Mouse (Mus musculus): Measurements from ENCODE around the gene Lman2l.
A peak's percentile ranks its signal among the peaks of the same experiment; 100 is the strongest.

The Lman2l gene

DNA sequence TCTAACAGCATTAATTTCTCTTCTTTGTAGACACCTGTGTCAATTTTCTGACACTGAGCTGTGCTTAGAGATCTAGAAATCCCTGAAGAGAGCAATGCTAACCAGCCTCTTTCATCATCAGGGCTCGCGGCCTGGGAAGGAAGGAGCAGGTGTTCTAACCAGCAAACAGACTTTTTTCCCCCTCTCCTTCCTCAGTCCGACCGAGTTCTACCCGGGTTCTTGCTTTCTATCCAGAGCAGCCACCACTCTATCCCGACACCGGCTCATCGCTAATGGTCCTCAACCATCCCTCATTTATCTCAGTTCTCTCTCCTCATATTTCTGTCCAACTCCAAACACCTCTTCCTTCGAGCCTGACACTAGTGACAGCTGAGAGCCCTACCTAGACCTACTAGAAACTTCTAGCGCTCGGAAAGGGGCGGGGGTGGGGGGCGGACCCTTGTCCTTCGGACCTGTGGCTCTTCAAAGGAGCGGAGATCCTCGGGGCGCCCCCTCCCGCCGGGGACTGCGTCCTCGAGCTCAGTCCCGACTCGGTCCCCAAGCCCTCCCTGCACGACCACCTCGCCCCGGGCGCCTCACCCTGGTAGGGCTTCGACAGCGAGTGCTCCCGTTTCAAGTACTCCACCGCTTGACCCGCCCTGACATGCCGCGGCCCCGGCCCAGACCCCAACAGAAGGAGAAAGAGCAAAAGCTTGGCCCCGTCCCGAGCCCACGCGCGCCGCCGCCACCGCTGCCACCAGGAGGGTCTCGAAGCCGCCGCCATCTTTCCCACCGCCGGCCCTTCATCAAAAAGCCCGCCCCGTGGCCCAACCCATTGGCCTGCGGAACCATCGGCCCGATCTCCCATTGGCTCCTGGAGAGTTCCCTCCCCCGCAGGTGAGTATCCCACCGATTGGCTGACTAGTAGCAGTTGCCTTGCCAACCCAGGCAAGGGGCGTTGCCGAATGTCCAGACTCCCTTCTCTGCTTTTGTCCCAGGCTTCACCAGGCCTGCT is at the start of gene Lman2l:
Gene Lman2l, minus strand, starts transcription at position 801 of the 994 bp plus-strand sequence.
- DNase-seq: peak; percentile 97 to 98

DNA sequence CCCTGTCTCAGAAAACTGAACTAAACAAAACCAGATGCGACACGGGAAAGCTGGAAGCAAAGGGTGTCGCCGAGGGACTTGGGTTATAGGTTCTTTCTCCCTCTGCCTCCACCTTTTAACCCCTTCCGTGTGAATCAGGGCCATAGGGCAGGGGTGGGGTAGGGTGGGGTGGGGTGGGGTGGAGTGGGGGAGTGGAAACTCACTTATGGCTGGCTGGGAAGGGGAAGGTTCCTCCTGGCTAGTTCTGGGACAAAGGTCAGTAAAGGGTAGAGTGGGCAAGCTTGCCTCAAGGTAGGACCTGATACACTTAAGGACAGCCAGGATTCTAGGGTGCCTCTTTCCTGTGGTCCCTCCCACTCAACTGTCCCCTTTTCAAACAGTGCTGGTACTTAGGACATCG is 48.2 kb upstream of the Lman2l start:
- DNase-seq: no peak

DNA sequence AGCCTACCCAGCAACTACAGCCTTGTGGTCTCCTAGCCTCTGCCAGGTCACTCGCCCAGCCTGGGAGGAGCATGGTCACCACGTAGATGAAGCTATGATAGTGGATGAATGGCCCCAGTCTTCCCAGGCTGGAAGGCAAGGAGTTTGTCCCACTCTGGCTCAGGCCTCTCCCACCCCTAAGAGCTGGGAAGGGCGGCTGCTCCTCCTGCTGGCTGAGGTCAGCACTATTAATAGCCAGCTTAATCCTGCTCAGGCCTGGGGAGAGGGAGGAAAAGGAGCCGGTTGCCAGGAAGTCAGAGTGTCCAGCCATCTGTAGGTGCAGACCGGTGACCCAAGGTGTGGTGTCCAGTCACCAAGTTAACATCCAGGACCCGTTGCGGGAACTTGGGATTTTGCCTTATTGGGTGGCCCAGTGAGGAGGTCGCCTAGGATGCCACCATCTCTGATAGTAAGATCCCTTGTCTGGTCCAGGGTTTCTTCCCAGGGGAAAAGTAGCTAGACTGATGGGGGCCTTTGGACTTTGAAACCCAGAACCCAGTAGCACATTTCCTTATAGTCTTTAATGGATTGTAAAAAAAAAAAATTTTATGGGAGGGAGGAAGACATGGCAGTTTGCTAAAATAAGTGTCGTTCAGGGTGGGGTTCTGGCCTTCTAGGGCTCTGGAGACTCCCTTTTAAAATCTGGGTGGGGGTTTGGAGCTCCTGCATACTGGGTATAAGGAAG is 47.5 kb upstream of the Lman2l start:
- DNase-seq: peak; percentile 66 to 70

DNA sequence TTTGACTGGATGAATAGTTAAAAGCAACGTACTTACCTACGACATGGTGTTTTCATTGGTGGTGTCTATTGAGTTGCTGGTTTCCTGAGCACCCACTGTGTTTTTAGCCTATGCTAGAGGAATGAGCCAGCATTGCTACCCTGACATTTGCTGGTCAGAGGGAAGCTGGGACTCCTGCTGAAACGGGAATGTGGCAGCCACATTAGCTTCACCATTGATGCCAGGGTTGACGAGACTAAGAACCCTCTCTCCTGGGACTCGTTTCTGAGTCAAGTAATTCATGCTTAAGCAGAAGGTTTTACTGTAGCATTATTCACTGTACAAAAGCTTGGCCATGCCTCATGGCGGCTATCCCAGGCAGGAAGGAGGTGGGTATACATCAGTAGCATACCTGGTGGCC is 44.6 kb upstream of the Lman2l start:
- DNase-seq: no peak

DNA sequence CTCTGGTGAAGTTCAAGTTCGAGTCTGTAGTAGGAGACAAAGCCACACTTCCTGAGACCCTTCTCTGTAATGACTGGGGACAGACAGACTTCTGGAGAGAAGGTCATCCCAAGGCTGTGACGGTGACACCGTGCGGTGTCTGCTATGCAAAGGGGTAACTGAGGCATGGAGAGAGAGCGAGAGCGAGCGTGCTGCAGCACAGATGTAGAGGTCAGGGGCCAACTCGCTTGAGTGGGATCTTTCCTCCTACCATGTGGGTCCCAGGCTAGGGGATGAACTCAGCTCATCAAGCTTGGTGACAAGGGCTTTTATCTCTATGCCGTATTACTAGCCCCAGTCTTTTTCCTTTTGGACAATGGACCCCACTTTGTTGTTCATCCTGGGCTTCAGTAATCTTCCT is 42.0 kb upstream of the Lman2l start:
- no peak for DNase-seq

DNA sequence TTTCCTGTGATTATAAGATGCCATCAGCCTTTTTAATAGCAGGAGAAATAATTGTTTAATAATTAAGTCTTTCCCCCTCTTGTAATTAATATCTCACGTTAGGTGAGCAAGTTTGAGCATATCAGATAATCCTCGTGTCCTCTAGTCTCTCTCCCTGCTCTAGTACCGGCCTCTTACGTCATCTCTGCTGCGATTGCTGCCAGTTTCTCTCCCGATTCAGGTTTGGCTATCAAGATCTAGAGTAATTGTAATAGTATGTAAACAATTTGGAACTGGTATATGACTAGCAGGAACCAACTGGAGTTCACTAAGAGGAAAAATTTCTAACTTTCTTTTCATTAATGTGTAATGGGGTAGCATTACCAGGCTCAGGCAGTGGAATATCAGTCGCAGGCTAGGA is 40.0 kb upstream of the Lman2l start:
- DNase-seq: no peak

DNA sequence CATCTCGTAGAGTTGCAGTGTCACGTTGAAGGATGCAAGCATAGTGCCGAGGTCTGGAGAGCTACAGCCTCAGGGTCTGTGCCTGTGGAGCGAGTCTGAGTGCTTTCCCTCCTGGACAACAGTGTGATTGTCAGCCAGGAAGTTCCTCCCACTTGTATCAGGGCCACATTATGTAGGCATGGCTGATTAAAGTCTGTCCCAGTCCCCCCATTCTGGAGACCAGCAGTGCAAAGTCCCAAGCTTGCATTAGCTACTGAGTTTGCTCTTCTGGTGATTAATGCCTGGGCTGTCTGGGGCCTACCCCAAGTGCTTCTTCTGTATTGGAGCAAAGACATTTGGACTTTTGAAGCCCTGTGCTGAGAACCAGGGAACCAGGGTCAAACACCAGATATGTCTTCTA is 38.8 kb upstream of the Lman2l start:
- DNase-seq: no peak

DNA sequence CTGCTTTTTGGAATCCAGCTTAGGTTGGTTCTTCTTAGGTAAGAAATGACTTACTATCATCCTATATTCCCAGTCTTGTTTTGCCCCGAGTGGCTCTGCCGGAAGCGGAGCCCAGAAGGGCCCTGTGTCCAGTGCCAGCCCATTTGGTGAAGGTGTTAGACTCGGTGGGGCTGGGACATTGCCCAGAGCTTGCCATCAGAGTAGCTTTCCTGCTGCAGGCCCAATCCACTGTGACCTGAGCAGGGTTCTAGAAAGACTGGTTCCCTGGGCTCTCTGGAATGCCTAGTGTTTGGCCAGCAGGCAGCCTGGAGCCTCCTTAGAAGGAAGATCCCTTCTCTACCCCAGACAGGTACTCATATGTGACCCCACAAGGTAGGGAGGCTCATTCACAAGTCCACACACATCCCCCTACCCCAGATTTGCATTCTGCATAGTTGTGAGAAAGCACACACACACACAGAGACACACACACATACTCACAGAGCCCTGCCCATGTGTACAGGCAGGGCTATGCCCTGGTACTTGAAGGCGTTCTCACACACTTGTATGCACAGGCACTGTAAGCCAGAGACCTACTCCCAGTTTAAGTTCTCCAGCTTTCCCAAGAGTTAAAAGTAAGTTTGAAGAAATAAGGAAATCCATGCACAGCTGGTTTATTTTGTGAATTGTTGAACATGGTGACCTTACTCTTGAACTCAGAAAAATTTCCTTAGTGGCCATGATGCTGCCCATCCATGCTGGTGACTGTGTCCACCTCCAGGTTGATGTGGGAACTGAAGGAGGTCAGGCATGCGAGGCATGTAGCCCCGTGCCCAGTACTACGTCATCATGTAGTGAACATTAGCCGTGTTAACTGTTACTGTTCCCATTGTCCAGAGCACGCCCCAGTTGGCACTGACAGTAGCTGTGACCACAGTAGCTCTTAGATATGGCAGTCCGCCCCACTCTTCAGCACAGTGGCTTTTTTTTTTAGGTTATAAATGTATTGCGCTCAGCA is 35.1 kb upstream of the Lman2l start:
- no peak for DNase-seq

DNA sequence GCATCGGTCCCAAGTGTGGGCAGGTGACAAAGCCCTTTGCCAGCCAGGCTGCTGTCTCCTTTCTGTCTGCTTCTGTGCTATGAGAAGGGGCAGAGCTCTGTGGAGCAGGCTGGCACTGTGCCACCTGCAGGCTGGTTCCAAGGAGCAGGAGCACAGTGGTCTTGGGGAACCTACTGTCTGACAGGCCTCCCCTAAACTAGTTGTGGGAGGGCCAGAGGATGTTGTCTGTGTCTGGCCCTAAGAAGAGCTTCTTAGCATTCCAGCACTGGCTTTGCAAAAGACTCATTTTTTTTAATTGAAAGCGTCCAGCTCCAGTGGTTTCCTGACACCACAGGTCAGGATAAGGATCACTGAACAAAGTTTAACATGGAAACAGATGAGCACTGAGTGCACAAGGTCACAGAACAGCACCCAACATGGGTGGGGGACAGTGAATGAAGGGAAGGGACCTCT is 33.3 kb upstream of the Lman2l start:
- peak; percentile 44 to 68 for DNase-seq

DNA sequence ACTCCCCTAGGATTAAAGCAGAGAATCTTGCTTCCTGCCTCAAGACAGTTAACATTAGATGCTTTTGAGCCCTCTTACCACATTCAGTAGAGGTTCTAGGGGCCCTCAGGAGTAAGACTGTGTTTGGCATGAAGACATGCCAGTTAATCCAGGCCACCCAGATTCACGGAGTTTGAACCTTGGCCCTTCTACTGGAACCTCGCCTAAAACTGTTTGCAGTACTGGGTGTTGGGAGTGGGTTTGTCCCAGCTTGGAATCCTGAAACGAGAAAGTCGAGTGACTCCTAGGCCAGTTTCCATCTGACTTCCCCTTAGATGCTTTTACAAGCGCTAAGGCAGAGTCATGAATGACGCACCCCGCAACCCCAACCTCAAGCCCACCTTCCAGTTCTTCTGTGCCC is 31.4 kb upstream of the Lman2l start:
- peak; percentile 68 to 77 for DNase-seq

DNA sequence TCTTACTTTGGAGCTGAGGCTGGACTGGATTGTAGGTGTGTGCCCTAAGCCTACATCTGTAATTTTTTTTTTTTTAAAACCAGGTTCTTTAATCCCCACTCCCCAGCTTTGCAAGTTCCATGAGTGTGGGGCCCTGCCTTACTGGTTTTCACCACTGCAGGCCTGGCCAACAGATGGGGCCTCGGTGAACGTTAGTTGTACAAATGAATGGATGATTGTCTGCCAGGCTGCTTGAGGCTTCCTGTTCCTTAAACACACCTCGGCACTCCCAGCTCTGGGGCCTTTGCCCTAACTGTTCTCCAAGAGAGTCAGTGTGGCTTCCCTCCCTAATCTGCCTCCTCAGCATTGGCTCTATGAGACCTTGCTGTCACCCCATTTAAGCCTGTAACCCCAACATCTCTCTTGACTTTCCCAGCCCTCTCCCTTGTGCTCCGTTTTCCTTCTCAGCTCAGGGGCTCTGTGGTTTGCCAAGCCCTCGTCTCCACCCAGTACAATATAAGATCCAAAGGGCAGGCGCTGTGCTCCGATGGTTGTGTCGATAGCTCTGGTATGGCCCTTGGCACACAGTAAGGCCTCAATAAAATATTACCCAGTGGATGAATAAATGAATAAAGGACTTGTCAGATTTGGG is 30.5 kb upstream of the Lman2l start:
- peak; percentile 43 to 64 for DNase-seq

DNA sequence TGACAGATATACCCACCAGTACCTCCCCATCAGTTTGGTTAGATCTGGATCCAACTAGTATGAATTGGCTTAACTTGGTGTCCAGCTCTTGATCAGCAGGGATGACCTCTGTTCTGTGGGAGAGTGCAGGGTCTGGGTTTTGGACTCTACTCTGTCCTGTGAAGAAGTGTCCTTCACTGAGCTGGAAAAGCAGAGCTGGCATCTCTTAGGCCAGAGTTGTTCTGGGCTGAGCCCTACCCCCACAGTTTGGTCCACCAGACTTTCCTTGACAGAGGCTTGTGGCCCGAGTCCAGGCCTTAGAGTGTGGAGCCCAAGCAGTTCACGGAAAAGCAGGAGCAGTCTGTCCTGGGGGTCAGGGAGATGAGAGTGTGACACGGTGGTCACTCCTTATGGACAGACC is 29.6 kb upstream of the Lman2l start:
- DNase-seq: peak; percentile 80 to 83

DNA sequence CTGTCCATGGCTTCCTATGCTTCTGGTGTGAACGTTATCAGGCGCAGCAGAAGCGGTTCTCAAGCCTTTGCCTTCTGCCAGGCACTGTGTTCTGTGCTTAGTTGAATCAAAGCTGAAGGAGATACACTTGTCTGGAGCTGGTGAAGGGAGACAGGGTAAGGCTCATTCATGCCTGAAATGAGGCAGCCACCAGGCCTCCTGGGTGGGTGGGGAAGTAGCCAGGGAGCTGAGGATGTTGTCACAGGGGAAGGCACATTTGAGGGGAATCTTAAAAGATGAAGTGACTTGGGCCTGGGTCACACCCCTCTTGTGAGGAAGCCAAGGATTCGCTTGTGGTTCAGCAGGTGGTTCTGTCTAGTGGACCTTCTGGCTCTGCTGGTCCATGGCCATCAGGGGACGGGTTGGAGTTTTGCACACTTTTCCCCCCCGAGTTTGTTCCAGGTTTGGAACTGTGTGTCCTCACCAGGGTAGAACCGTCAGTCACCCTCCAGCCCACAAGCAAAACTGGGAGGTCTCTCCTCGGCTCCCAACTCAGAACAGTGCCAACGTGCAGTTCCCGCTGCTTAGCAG is 28.2 kb upstream of the Lman2l start:
- no peak for DNase-seq

DNA sequence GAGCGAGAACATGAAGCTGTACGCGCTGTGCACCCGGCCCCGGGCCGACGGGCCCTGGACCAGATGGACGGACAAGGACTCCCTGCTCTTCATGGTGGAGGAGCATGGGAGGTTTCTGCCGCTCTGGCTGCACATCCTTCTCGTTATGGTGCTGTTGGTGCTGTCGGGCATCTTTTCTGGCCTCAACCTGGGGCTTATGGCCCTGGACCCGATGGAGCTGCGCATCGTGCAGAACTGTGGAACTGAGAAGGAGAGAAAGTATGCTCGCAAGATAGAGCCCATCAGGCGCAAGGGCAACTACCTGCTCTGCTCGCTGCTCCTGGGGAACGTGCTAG is 27.0 kb upstream of the Lman2l start:
- DNase-seq: no peak

DNA sequence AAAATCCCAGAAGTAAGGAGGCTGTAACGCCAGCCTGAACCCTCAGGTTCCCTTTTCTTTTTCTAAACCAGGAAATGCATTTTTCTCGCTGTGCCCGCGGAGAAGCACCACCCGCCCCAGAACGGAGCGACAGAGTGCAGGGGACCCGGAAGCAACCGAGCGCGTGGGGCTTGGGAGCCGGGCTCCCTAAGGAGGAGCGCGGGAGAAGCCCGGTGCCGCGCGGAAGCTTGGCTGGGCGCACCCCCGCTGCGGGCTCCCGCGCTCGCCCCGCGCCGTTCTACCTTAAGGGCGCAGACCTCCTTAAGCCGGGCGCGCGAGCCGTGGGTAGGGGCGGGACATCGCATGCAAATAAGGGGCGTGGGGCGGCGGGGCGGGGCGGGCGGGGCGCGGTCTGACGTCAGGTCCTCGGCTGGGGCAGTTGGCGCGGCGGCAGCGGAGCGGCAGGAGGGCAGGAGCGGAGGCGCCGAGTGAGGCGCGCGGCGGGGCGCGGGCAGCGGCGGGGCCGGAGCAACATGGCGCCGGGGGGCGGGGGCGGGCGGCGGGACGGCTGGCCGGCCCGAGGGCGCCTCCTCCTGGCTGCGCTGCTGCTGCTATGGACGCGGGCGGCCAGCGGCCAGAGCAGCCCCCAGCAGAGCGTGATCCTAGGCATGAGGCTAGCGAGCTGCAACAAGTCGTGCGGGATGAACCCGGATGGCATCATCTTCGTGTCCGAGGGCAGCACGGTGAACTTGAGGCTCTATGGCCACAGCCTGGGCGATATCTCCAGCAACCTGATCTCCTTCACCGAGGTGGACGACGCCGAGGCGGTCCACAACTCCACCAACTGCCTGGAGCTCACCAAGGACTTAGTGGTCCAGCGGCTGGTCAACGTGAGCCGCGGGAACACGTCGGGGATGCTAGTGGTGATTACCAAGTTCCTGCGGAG is 26.4 kb upstream of the Lman2l start, which contains the start of gene Cnnm4:
Gene Cnnm4, plus strand, starts transcription at position 440 of the 925 bp plus-strand sequence.
- peak; percentile 83 to 84 for DNase-seq

DNA sequence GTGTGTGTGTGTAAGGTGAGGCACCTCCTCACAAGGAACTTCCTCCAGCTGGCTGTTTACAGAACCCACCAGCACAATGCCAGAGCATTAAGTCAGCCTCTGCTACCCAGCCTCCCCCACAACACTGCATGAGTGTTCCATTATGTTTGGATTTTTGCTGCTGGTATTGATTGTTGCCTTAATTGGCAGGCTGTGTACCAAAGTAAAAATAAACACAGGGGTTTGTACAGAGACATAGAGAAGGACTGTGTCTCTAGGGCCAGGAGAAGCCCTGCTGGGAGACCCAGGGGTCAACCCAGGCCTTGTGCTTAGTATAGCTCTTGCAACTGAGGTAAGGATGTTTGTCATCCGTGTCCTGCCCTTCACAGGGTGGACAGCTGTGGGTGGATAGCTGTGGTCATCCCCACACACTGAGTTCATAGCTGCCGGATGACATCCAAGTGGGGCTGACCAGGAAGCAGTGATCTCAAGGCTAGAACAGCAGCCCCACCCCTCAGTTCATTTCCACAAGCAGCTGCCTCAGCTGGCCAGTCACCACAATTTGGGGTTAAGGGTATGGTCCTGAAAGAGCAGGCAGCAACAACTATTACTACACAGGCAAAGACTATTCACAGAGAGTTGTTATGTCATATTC is 24.9 kb upstream of the Lman2l start:
- DNase-seq: no peak

DNA sequence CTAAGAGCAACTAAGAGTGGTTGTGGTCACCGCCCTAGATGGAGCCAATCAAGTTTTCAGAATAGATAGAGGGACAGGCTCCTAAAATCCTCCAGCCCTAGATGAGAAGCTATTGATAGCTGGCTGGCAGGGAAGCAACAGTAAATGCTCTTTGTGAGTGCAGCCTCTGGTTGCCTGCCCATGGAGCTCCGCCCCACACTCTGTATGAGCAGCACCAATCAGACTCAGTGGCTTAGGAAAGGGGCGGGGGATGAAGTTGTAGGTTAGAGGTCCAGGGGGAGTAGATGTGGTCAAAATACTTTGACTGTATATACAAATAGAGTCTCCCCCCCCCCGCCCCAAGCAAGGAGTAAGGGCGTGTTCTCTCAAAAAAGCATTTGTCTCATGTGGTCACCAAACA is 22.4 kb upstream of the Lman2l start:
- no peak for DNase-seq

DNA sequence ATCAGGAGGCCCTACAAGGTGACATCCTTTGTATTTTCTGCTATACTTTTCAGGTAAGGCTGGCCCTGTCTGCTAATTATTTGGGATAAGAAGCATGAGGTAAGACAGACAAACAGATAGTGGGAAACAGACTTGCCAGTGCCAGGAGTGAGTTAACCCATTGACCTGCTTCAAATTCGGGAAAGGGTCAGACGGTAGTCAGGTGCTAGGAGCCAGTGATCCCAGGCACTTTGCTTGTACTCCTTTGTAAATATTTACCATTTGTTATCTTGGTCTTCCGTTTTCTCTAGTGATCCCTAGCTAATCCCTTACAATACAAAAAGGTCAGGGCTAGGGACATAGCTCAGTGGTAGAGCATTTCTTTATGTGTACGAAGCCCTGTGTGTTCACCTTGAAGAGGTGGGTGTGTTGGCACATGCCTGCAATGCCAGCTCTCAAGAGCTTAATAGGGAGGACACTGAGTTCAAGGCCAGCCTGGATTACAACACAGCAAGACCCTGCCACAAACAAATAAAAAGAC is 20.6 kb upstream of the Lman2l start:
- no peak for DNase-seq

DNA sequence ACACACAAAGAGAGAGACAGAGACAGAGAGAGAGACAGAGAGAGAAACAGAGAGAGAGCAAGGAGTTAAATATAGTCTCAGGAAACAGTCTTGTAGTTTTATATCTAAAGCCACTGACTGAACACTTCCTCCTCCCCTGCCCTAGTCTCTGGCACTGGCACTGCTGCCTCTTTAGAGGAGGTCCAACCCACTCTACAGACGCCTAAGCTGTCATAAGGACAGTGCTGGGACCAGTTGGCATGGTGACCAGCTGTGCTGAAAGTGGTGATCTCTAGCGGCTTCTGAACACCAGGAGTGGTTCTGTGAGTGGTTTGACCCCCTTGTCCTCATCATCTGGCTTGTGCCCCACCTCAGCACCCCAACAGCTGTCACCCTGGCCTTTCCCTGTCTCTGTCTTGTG is 16.8 kb upstream of the Lman2l start:
- DNase-seq: no peak

DNA sequence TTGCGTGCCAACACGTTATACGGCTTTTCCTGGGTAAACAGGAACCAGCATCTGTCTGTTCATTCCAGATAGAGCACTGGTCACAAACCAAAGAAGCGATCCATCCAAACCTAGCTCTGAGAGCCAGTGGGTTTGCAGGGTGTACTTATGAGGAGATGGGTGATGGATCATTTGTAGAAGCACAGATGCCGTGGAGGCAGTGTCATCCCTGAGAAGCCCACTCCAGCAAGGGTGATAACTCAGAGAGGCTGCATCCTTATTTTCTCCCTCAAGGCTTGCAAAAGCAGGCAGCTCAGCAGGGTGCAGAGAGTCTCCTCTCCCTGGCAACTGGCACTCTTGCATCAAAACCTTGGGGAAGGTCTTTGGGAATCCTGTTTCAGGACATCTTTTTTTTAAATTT is 13.1 kb upstream of the Lman2l start:
- no peak for DNase-seq

Data from kidney, adult 8-10 months (tissue).